Comparison of ENCODE assay signal across 9 mouse cellular contexts in the genomic region with DNA sequence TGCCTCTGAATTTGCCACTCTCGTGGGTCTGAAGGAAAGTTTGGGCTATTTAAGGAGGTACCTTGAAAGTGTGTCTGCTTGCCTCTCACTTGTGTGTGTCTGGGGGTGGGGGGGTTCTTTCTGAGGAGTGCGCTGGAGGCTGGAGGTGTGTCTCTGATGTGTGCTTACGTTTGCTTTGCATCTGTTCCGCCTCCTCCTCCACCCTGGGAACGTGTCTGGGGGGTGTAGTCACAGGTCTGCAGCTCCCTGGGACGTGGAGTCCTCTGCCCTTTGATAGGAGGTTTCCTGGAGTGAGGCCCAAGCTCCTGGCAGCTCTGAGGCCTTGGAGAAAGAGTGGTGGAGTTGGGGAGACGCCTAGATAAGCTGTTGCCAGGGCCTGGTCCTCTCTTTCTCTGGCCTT. TPM values are rescaled to one million over a fixed set of nuclear protein-coding genes. Genes with fewer than 3 reads are reported as not detected.
DNase-seq lines count a peak whose midpoint lies in the region; ATAC-seq and TF ChIP-seq lines count a peak whose summit lies in the region.
"Had no signal": no experiment of that assay in that cellular context is flagged by ENCODE, and none has a peak within 500 bp of the region (broad histone marks: within the 10 kb centered on the region; RNA-seq: fewer than 3 reads in every experiment).

No protein-coding gene starts in this region.

- peak overlapping the region; percentile 96 for H3K27ac ChIP-seq in embryonic facial prominence, embryonic 15.5 days (replicated peaks)
- peak overlapping the region; percentile 95 for H3K27ac ChIP-seq in heart, embryonic 16.5 days (ENCODE audit: low read length)
- H3K27ac ChIP-seq in testis, adult 2 months (ENCODE audit: control insufficient read depth, insufficient read depth, low read depth, low read length), result peak overlapping the region; percentile 81

- H3K4me1 ChIP-seq in embryonic facial prominence, embryonic 15.5 days, result peaks cover 84% of the 10 kb centered on the region
- H3K4me1 ChIP-seq in heart, embryonic 16.5 days (ENCODE audit: control insufficient read depth, insufficient read depth, low read length), result peaks cover 85% of the 10 kb centered on the region
- peaks cover 37% of the 10 kb centered on the region for H3K4me1 ChIP-seq in testis, adult 2 months (ENCODE audit: control insufficient read depth, insufficient read depth, low read length)

- ATAC-seq in embryonic facial prominence, embryonic 15.5 days (ENCODE audit: insufficient number of reproducible peaks, low FRiP score, low TSS enrichment, low read depth), result no peak
- ATAC-seq in heart, embryonic 16.5 days (replicated peaks; ENCODE audit: extremely low read depth, insufficient read depth, low FRiP score), result peak; percentile 66

- H3K9me3 ChIP-seq in embryonic facial prominence, embryonic 15.5 days (replicated peaks), result no peaks in the 10 kb centered on the region
- H3K9me3 ChIP-seq in heart, embryonic 16.5 days (replicated peaks; ENCODE audit: control insufficient read depth, low read length), result no peaks in the 10 kb centered on the region

- H3K36me3 ChIP-seq in embryonic facial prominence, embryonic 15.5 days, result 0 out of 2 replicates have a peak, but pooled peaks cover 6% of the 10 kb centered on the region
- H3K36me3 ChIP-seq in heart, embryonic 16.5 days (ENCODE audit: control insufficient read depth, insufficient read depth), result 0 out of 2 replicates have a peak, but pooled peaks cover 2% of the 10 kb centered on the region
- no peaks in the 10 kb centered on the region for H3K36me3 ChIP-seq in testis, adult 2 months (ENCODE audit: control insufficient read depth, insufficient read depth, low read length)

- WGBS in embryonic facial prominence, embryonic 15.5 days, result 8% methylated on average over 7 of the region's 7 CpGs
- WGBS in heart, embryonic 16.5 days, result 9% methylated on average over 7 of the region's 7 CpGs

- DNase-seq in left cerebral cortex, postnatal 4 days, result peak; percentile 21
- no peak for DNase-seq in left cerebral cortex, postnatal 14 days (ENCODE audit: low spot score in 2 of 2)
- peak; percentile 79 for DNase-seq in kidney, postnatal 10 days
- peak; percentile 95 for DNase-seq in lung, postnatal 25 days (ENCODE audit: low spot score)
- no peak for DNase-seq in thymus, postnatal 4 days

- TF ChIP-seq CTCF in testis, adult 2 months (IDR thresholded peaks at IDR 0.05; ENCODE audit: control insufficient read depth, insufficient read depth, insufficient replicate concordance, low read depth, low read length), result no peak

- 0 out of 2 replicates have a peak, but pooled peaks have one; percentile 13 for TF ChIP-seq POLR2A in testis, adult 2 months (IDR thresholded peaks at IDR 0.05; ENCODE audit: control insufficient read depth, low read depth, low read length)

- peak overlapping the region; percentile 39; the same call in 1 of the 2 replicates for H3K9ac ChIP-seq in embryonic facial prominence, embryonic 15.5 days
- peak overlapping the region; percentile 99 for H3K9ac ChIP-seq in heart, embryonic 16.5 days (ENCODE audit: low read length)

- H3K4me3 ChIP-seq in embryonic facial prominence, embryonic 15.5 days (replicated peaks), result peak overlapping the region; percentile 97
- peak overlapping the region; percentile 96 for H3K4me3 ChIP-seq in heart, embryonic 16.5 days (ENCODE audit: low read length)
- peak overlapping the region; percentile 15; the same call in 1 of the 2 replicates for H3K4me3 ChIP-seq in testis, adult 2 months (ENCODE audit: control insufficient read depth, low read depth, low read length)

- peak overlapping the region; percentile 83 for H3K4me2 ChIP-seq in embryonic facial prominence, embryonic 15.5 days (replicated peaks)
- H3K4me2 ChIP-seq in heart, embryonic 16.5 days (ENCODE audit: low read depth, low read length), result peak overlapping the region; percentile 95

- no peaks in the 10 kb centered on the region for H3K27me3 ChIP-seq in embryonic facial prominence, embryonic 15.5 days
- no peaks in the 10 kb centered on the region for H3K27me3 ChIP-seq in heart, embryonic 16.5 days (ENCODE audit: control insufficient read depth, insufficient read depth, low read length)
- no peaks in the 10 kb centered on the region for H3K27me3 ChIP-seq in testis, adult 2 months (ENCODE audit: control insufficient read depth, insufficient read depth, low read length)

- intact Hi-C loops in left cerebral cortex, postnatal 4 days (cut with DNase I), result no loop called here
- intact Hi-C loops in left cerebral cortex, postnatal 14 days (cut with DNase I), result no loop called here

RNA-seq across cellular contexts. Expression of gene Bcl9l, which starts 4.8 kb away (rescaled TPM):
- total RNA-seq in left cerebral cortex, postnatal 4 days (2021), result 100 to 1,000 TPM; 109 to 113 TPM
- total RNA-seq in left cerebral cortex, postnatal 14 days (2021), result 10 to 100 TPM; 76.2 to 84.8 TPM
- polyA plus RNA-seq in embryonic facial prominence, embryonic 15.5 days (2015; fragmentation: Nextera tagmentation; extraction: Ambion mirVana), result 21.2 and 21.8 TPM in 2 replicates
- polyA plus RNA-seq in heart, embryonic 16.5 days (2015; fragmentation: Nextera tagmentation; extraction: Ambion mirVana), result 11.1 and 11.3 TPM in 2 replicates
- 8.4 and 9.1 TPM in 2 replicates for polyA plus RNA-seq in testis, adult 2 months (2012; rRNA removed)

RNA-seq across cellular contexts. Expression of gene Upk2, which starts 32.7 kb away (rescaled TPM):
- not detected for total RNA-seq in left cerebral cortex, postnatal 4 days (2021)
- total RNA-seq in left cerebral cortex, postnatal 14 days (2021), result not detected
- polyA plus RNA-seq in embryonic facial prominence, embryonic 15.5 days (2015; fragmentation: Nextera tagmentation; extraction: Ambion mirVana), result 2.1 and 3.3 TPM in 2 replicates
- 0.50 TPM in 1 of 2 replicates, not detected in the other for polyA plus RNA-seq in heart, embryonic 16.5 days (2015; fragmentation: Nextera tagmentation; extraction: Ambion mirVana)
- 2.2 and 4.3 TPM in 2 replicates for polyA plus RNA-seq in testis, adult 2 months (2012; rRNA removed)

RNA-seq across cellular contexts. Expression of gene Foxr1, which starts 46.5 kb away (rescaled TPM):
- not detected for total RNA-seq in left cerebral cortex, postnatal 4 days (2021)
- not detected for total RNA-seq in left cerebral cortex, postnatal 14 days (2021)
- polyA plus RNA-seq in embryonic facial prominence, embryonic 15.5 days (2015; fragmentation: Nextera tagmentation; extraction: Ambion mirVana), result not detected in 2 replicates
- polyA plus RNA-seq in heart, embryonic 16.5 days (2015; fragmentation: Nextera tagmentation; extraction: Ambion mirVana), result not detected in 2 replicates
- 1.5 and 2.0 TPM in 2 replicates for polyA plus RNA-seq in testis, adult 2 months (2012; rRNA removed)
- total RNA-seq: gastrocnemius, postnatal 4 days had no signal

Comparison
In these comparisons a context has a peak if more than half of its experiments do, and no peak if none do; other contexts are left out.
1. DNase-seq: peak in left cerebral cortex, postnatal 4 days (single experiment), kidney, postnatal 10 days (single experiment) and lung, postnatal 25 days (single experiment); none in left cerebral cortex, postnatal 14 days (0 of 2) and thymus, postnatal 4 days (single experiment).
2. H3K4me3 ChIP-seq: peak in every context shown above with its lines; median percentile 97 in embryonic facial prominence, embryonic 15.5 days; 96 in heart, embryonic 16.5 days; 15 in testis, adult 2 months.
3. Peak in every context shown above with its lines, with median percentiles within 50 percentile points of each other: H3K27ac ChIP-seq.